Mouse (Mus musculus): ENCODE measurements around the gene Mtrex. TPM values are rescaled to one million over a fixed set of nuclear protein-coding genes. Genes with fewer than 3 reads are reported as not detected.
A peak's percentile ranks its signal among the peaks of the same experiment; 100 is the strongest.

Gene Mtrex
- total RNA-seq, 2 experiments from 2014 or later, result 42.0 to 44.8 TPM

- intact Hi-C loops (cut with DNase I), result no loop called here
- DNase-seq (ENCODE audit: low spot score in 2 of 2), result no peak
These were observed 92.1 kb downstream of the Mtrex start for GRCm38 (mm10) chr13:112835113-112835512.

GRCm38 (mm10) chr13:112833895-112834263, 93.3 kb downstream of the Mtrex start:
- DNase-seq (ENCODE audit: low spot score in 2 of 2), result no peak
- intact Hi-C loops (cut with DNase I), result no loop called here

- no peak for DNase-seq (ENCODE audit: low spot score in 2 of 2)
- intact Hi-C loops (cut with DNase I), result no loop called here
These were observed 93.8 kb downstream of the Mtrex start for GRCm38 (mm10) chr13:112833253-112833894.

- no peak for DNase-seq (ENCODE audit: low spot score in 2 of 2)
- intact Hi-C loops (cut with DNase I), result no loop called here
These were observed 94.6 kb downstream of the Mtrex start for GRCm38 (mm10) chr13:112832589-112832988.

- DNase-seq (ENCODE audit: low spot score in 2 of 2), result no peak
- intact Hi-C loops (cut with DNase I), result no loop called here
These were observed 97.6 kb downstream of the Mtrex start for GRCm38 (mm10) chr13:112829619-112830018.

GRCm38 (mm10) chr13:112825479-112825878, 101.7 kb downstream of the Mtrex start:
- intact Hi-C loops (cut with DNase I), result no loop called here

GRCm38 (mm10) chr13:112823911-112824648, 103.1 kb downstream of the Mtrex start:
- DNase-seq (ENCODE audit: low spot score in 2 of 2), result peak in 1 of 2 experiments; percentile 27
- intact Hi-C loops (cut with DNase I), result no loop called here

More at GRCm38 (mm10) chr13:112825479-112825878, 101.7 kb downstream of the Mtrex start:
- no peak for DNase-seq (ENCODE audit: low spot score in 2 of 2)

GRCm38 (mm10) chr13:112823236-112823910, 103.8 kb downstream of the Mtrex start:
- peak in 1 of 2 experiments; percentile 32 for DNase-seq (ENCODE audit: low spot score in 2 of 2)
- intact Hi-C loops (cut with DNase I), result no loop called here

GRCm38 (mm10) chr13:112822413-112822812, 104.8 kb downstream of the Mtrex start:
- DNase-seq (ENCODE audit: low spot score in 2 of 2), result no peak
- intact Hi-C loops (cut with DNase I), result no loop called here

GRCm38 (mm10) chr13:112818125-112818524, 109.1 kb downstream of the Mtrex start:
- intact Hi-C loops (cut with DNase I), result no loop called here
- no peak for DNase-seq (ENCODE audit: low spot score in 2 of 2)

Other genes starting within 250 kb of the Mtrex start
- gene Plpp1, start 126.6 kb downstream of the Mtrex start, total RNA-seq (2021), result 10 to 100 TPM; 28.5 to 29.4 TPM
- 10 to 100 TPM; 20.1 to 21.7 TPM for gene Dhx29, start 56 bp upstream of the Mtrex start, total RNA-seq (2021)
- 1 to 10 TPM; 1.6 to 1.9 TPM for gene Ccno, start 60.4 kb upstream of the Mtrex start, total RNA-seq (2021)
- gene Mcidas, start 66.4 kb upstream of the Mtrex start, total RNA-seq (2021), result under 1 TPM; 0.18 to 0.44 TPM
- not detected for gene Cdc20b, start 107.7 kb upstream of the Mtrex start, total RNA-seq (2021)
- 1 to 10 TPM; 9.6 to 9.8 TPM for gene Gpx8, start 119.0 kb upstream of the Mtrex start, total RNA-seq (2021)
- gene Gzma, start 173.6 kb upstream of the Mtrex start, total RNA-seq (2021), result not detected